Mouse (Mus musculus): ENCODE data around the gene Car5b.

Gene Car5b

GRCm38 (mm10) chrX:164027607-164028289, at the start of gene Car5b:
TSS of gene Car5b (minus strand) at chrX:164027997.
- Histone ChIP-seq H3K36me3 (ENCODE audit: control insufficient read depth, insufficient read depth, low read length, poor library complexity, severe bottlenecking) (no peaks in the 10 kb centered on the region), H3K27me3 (ENCODE audit: control insufficient read depth, insufficient read depth, low read length, poor library complexity, severe bottlenecking) (no peaks in the 10 kb centered on the region; the same call in 1 of the 2 replicates)
- DNase-seq (ENCODE audit: low read depth, low spot score): peak; percentile 78

GRCm38 (mm10) chrX:164076040-164076775, 48.4 kb upstream of the Car5b start, which contains the start of gene Siah1b:
TSS of gene Siah1b (minus strand) at chrX:164076493.
- DNase-seq (ENCODE audit: low read depth, low spot score): peak; percentile 96
- Histone ChIP-seq H3K27me3 (ENCODE audit: control insufficient read depth, insufficient read depth, low read length, poor library complexity, severe bottlenecking) (no peaks in the 10 kb centered on the region), H3K36me3 (ENCODE audit: control insufficient read depth, insufficient read depth, low read length, poor library complexity, severe bottlenecking) (no peaks in the 10 kb centered on the region)

GRCm38 (mm10) chrX:164068968-164069367, 41.2 kb upstream of the Car5b start:
- Histone ChIP-seq H3K27me3 (ENCODE audit: control insufficient read depth, insufficient read depth, low read length, poor library complexity, severe bottlenecking) (no peaks in the 10 kb centered on the region; the same call in 1 of the 2 replicates), H3K36me3 (ENCODE audit: control insufficient read depth, insufficient read depth, low read length, poor library complexity, severe bottlenecking) (no peaks in the 10 kb centered on the region)
- no peak for DNase-seq (ENCODE audit: low read depth, low spot score)

GRCm38 (mm10) chrX:164066185-164066584, 38.4 kb upstream of the Car5b start:
- DNase-seq (ENCODE audit: low read depth, low spot score): peak; percentile 83
- Histone ChIP-seq H3K36me3 (ENCODE audit: control insufficient read depth, insufficient read depth, low read length, poor library complexity, severe bottlenecking) (no peaks in the 10 kb centered on the region), H3K27me3 (ENCODE audit: control insufficient read depth, insufficient read depth, low read length, poor library complexity, severe bottlenecking) (no peaks in the 10 kb centered on the region; the same call in 1 of the 2 replicates)

- no peaks in the 10 kb centered on the region for H3K27me3 ChIP-seq (ENCODE audit: control insufficient read depth, insufficient read depth, low read length, poor library complexity, severe bottlenecking)
- H3K36me3 ChIP-seq (ENCODE audit: control insufficient read depth, insufficient read depth, low read length, poor library complexity, severe bottlenecking): no peaks in the 10 kb centered on the region
- DNase-seq (ENCODE audit: low read depth, low spot score): no peak
These were observed 31.3 kb upstream of the Car5b start for GRCm38 (mm10) chrX:164059070-164059469.

GRCm38 (mm10) chrX:164058523-164058922, 30.7 kb upstream of the Car5b start:
- Histone ChIP-seq H3K27me3 (ENCODE audit: control insufficient read depth, insufficient read depth, low read length, poor library complexity, severe bottlenecking) (no peaks in the 10 kb centered on the region), H3K36me3 (ENCODE audit: control insufficient read depth, insufficient read depth, low read length, poor library complexity, severe bottlenecking) (no peaks in the 10 kb centered on the region)
- DNase-seq (ENCODE audit: low read depth, low spot score): no peak

GRCm38 (mm10) chrX:164055726-164056125, 27.9 kb upstream of the Car5b start:
- no peak for DNase-seq (ENCODE audit: low read depth, low spot score)
- Histone ChIP-seq H3K36me3 (ENCODE audit: control insufficient read depth, insufficient read depth, low read length, poor library complexity, severe bottlenecking) (no peaks in the 10 kb centered on the region), H3K27me3 (ENCODE audit: control insufficient read depth, insufficient read depth, low read length, poor library complexity, severe bottlenecking) (no peaks in the 10 kb centered on the region)

- H3K27me3 ChIP-seq (ENCODE audit: control insufficient read depth, insufficient read depth, low read length, poor library complexity, severe bottlenecking): no peaks in the 10 kb centered on the region
- no peak for DNase-seq (ENCODE audit: low read depth, low spot score)
- no peaks in the 10 kb centered on the region for H3K36me3 ChIP-seq (ENCODE audit: control insufficient read depth, insufficient read depth, low read length, poor library complexity, severe bottlenecking)
These were observed 18.9 kb upstream of the Car5b start for GRCm38 (mm10) chrX:164046736-164047135.

- H3K36me3 ChIP-seq (ENCODE audit: control insufficient read depth, insufficient read depth, low read length, poor library complexity, severe bottlenecking): no peaks in the 10 kb centered on the region
- DNase-seq (ENCODE audit: low read depth, low spot score): no peak
- H3K27me3 ChIP-seq (ENCODE audit: control insufficient read depth, insufficient read depth, low read length, poor library complexity, severe bottlenecking): no peaks in the 10 kb centered on the region
These were observed 14.3 kb upstream of the Car5b start for GRCm38 (mm10) chrX:164042069-164042468.

- Histone ChIP-seq H3K27me3 (ENCODE audit: control insufficient read depth, insufficient read depth, low read length, poor library complexity, severe bottlenecking) (no peaks in the 10 kb centered on the region), H3K36me3 (ENCODE audit: control insufficient read depth, insufficient read depth, low read length, poor library complexity, severe bottlenecking) (no peaks in the 10 kb centered on the region)
- no peak for DNase-seq (ENCODE audit: low read depth, low spot score)
These were observed 11.1 kb upstream of the Car5b start for GRCm38 (mm10) chrX:164038882-164039281.

- Histone ChIP-seq H3K27me3 (ENCODE audit: control insufficient read depth, insufficient read depth, low read length, poor library complexity, severe bottlenecking) (no peaks in the 10 kb centered on the region), H3K36me3 (ENCODE audit: control insufficient read depth, insufficient read depth, low read length, poor library complexity, severe bottlenecking) (no peaks in the 10 kb centered on the region)
- DNase-seq (ENCODE audit: low read depth, low spot score): no peak
These were observed 8.1 kb upstream of the Car5b start for GRCm38 (mm10) chrX:164035931-164036330.

GRCm38 (mm10) chrX:164035401-164035800, 7.6 kb upstream of the Car5b start:
- DNase-seq (ENCODE audit: low read depth, low spot score): no peak
- H3K27me3 ChIP-seq (ENCODE audit: control insufficient read depth, insufficient read depth, low read length, poor library complexity, severe bottlenecking): no peaks in the 10 kb centered on the region
- no peaks in the 10 kb centered on the region for H3K36me3 ChIP-seq (ENCODE audit: control insufficient read depth, insufficient read depth, low read length, poor library complexity, severe bottlenecking)

GRCm38 (mm10) chrX:164032526-164032925, 4.7 kb upstream of the Car5b start:
- Histone ChIP-seq H3K36me3 (ENCODE audit: control insufficient read depth, insufficient read depth, low read length, poor library complexity, severe bottlenecking) (no peaks in the 10 kb centered on the region), H3K27me3 (ENCODE audit: control insufficient read depth, insufficient read depth, low read length, poor library complexity, severe bottlenecking) (no peaks in the 10 kb centered on the region)
- DNase-seq (ENCODE audit: low read depth, low spot score): no peak

GRCm38 (mm10) chrX:164015636-164016035, 12.2 kb downstream of the Car5b start:
- DNase-seq (ENCODE audit: low read depth, low spot score): no peak
- H3K27me3 ChIP-seq (ENCODE audit: control insufficient read depth, insufficient read depth, low read length, poor library complexity, severe bottlenecking): no peaks in the 10 kb centered on the region
- H3K36me3 ChIP-seq (ENCODE audit: control insufficient read depth, insufficient read depth, low read length, poor library complexity, severe bottlenecking): no peaks in the 10 kb centered on the region

- H3K36me3 ChIP-seq (ENCODE audit: control insufficient read depth, insufficient read depth, low read length, poor library complexity, severe bottlenecking): no peaks in the 10 kb centered on the region
- DNase-seq (ENCODE audit: low read depth, low spot score): no peak
- H3K27me3 ChIP-seq (ENCODE audit: control insufficient read depth, insufficient read depth, low read length, poor library complexity, severe bottlenecking): no peaks in the 10 kb centered on the region
These were observed 12.8 kb downstream of the Car5b start for GRCm38 (mm10) chrX:164014956-164015355.

Data from splenic B cell, adult 2 months (primary cell).